Comparison of ENCODE assay signal across 25 mouse cellular contexts in the genomic region with DNA sequence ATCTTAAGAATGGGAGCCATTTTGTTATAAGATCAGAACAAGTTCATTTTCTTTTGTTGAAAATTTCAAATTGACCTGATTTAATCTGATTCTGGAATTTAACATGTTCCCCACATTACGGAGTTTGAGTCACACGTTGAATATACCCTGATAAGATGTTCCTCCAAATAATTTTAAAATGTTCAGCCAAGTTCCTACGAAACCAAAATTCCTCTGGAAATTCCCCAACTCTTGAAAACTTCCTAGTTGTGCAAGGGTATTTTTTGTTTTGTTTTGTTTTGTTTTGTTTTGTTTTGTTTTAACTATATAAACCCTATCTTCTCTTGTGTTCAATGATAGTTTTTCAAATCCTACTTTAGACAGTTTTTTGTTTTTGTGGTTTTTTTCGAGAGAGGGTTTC. TPM values are rescaled to one million over a fixed set of nuclear protein-coding genes. Genes with fewer than 3 reads are reported as not detected.
A peak's percentile ranks its signal among the peaks of the same experiment; 100 is the strongest.
DNase-seq lines count a peak whose midpoint lies in the region; ATAC-seq and TF ChIP-seq lines count a peak whose summit lies in the region.
"Had no signal": no experiment of that assay in that cellular context is flagged by ENCODE, and none has a peak within 500 bp of the region (broad histone marks: within the 10 kb centered on the region; RNA-seq: fewer than 3 reads in every experiment).

No protein-coding gene starts in this region.

- H3K4me3 ChIP-seq in lung, postnatal 0 days (ENCODE audit: low read depth, low read length): no peak overlapping the region
- peak overlapping the region; percentile 57 to 88 (median 57) for H3K4me3 ChIP-seq in CH12.LX (replicated peaks in 1 of 3; ENCODE audit: low read depth in 2 of 3, low read length in 2 of 3, poor library complexity in 1 of 3)
- H3K4me3 ChIP-seq: embryonic facial prominence, embryonic 12.5 days; forebrain, embryonic 12.5 days; hindbrain, embryonic 10.5 days; kidney, embryonic 15.5 days; limb, embryonic 12.5 days had no signal

- peaks cover 84% of the 10 kb centered on the region for H3K79me2 ChIP-seq in CH12.LX (replicated peaks; ENCODE audit: control insufficient read depth, extremely low read depth, insufficient read depth, poor library complexity, severe bottlenecking)

- TF ChIP-seq CTCF in lung, postnatal 0 days (IDR thresholded peaks at IDR 0.05): no peak
- TF ChIP-seq CTCF in CH12.LX (conservative IDR thresholded peaks at IDR 0.05 in 1 of 2, IDR thresholded peaks at IDR 0.05 in 1 of 2; ENCODE audit: low read depth in 2 of 2, low read length in 2 of 2): no peak

- TF ChIP-seq POLR2A in CH12.LX (IDR thresholded peaks at IDR 0.05; ENCODE audit: low read depth, low read length): no peak

- no peaks in the 10 kb centered on the region for H3K9me3 ChIP-seq in lung, postnatal 0 days (ENCODE audit: low read length)
- H3K9me3 ChIP-seq in CH12.LX (replicated peaks; ENCODE audit: low read length): no peaks in the 10 kb centered on the region
- H3K9me3 ChIP-seq: embryonic facial prominence, embryonic 12.5 days; forebrain, embryonic 12.5 days; hindbrain, embryonic 10.5 days; kidney, embryonic 15.5 days; limb, embryonic 12.5 days; megakaryocyte, embryonic 14.5 days had no signal

- 66% methylated on average over 4 of the region's 4 CpGs for WGBS in lung, postnatal 0 days

- TF ChIP-seq EP300 in lung, postnatal 0 days (IDR thresholded peaks at IDR 0.05): no peak
- no peak for TF ChIP-seq EP300 in CH12.LX (IDR thresholded peaks at IDR 0.05; ENCODE audit: low read length)

- H3K27ac ChIP-seq in lung, postnatal 0 days (ENCODE audit: low read length): no peak overlapping the region
- H3K27ac ChIP-seq in CH12.LX (ENCODE audit: insufficient read depth, low read depth): no peak overlapping the region
- H3K27ac ChIP-seq: embryonic facial prominence, embryonic 12.5 days; forebrain, embryonic 12.5 days; hindbrain, embryonic 10.5 days; kidney, embryonic 15.5 days; limb, embryonic 12.5 days had no signal

- H3K36me3 ChIP-seq in lung, postnatal 0 days (ENCODE audit: insufficient read depth, low read length): no peaks in the 10 kb centered on the region
- peaks cover 14 to 32% of the 10 kb centered on the region in 2 experiments for H3K36me3 ChIP-seq in CH12.LX (replicated peaks in 1 of 2; ENCODE audit: control insufficient read depth in 1 of 2, insufficient read depth in 1 of 2, low read length in 1 of 2)

- dilution Hi-C loops in CH12.LX (cut with MboI; ENCODE audit: extremely low pct_ligation_motif_present, extremely low pct_unique_long_range_greater_than_20kb, low sequenced_read_pairs): no loop called here

- peaks cover 3% of the 10 kb centered on the region; the same call in 1 of the 2 replicates for H3K4me1 ChIP-seq in lung, postnatal 0 days (ENCODE audit: insufficient read depth, low read depth, low read length)
- peaks cover 12 to 42% of the 10 kb centered on the region in 2 experiments for H3K4me1 ChIP-seq in CH12.LX (ENCODE audit: control insufficient read depth in 1 of 2, insufficient read depth in 2 of 2)

- H3K4me2 ChIP-seq in lung, postnatal 0 days (replicated peaks; ENCODE audit: low read depth, low read length): no peak overlapping the region
- H3K4me2 ChIP-seq in CH12.LX (ENCODE audit: insufficient read depth, low read depth, poor library complexity, severe bottlenecking): peak overlapping the region; percentile 88
- H3K4me2 ChIP-seq: embryonic facial prominence, embryonic 12.5 days; forebrain, embryonic 12.5 days; kidney, embryonic 15.5 days; limb, embryonic 12.5 days; lung, embryonic 14.5 days had no signal

- ATAC-seq in lung, postnatal 0 days: no peak
- ATAC-seq in megakaryocyte progenitor cell, adult 5-6 weeks (replicated peaks; ENCODE audit: poor library complexity): no peak
- ATAC-seq: hindbrain, embryonic 16.5 days; intestine, embryonic 16.5 days had no signal

- H3K9ac ChIP-seq in lung, postnatal 0 days (replicated peaks; ENCODE audit: low read depth): no peak overlapping the region
- H3K9ac ChIP-seq in CH12.LX (ENCODE audit: insufficient read depth, low read depth): peak overlapping the region; percentile 99; the same call in 1 of the 2 replicates
- H3K9ac ChIP-seq: embryonic facial prominence, embryonic 12.5 days; forebrain, embryonic 12.5 days; kidney, embryonic 15.5 days; limb, embryonic 12.5 days; lung, embryonic 14.5 days had no signal

- DNase-seq in heart, adult 8-10 months (ENCODE audit: low spot score): peak; percentile 72
- no peak for DNase-seq in heart, postnatal 36 days
- peak; percentile 32 for DNase-seq in lung, postnatal 0 days (ENCODE audit: low spot score)
- no peak for DNase-seq in lung, postnatal 4 days
- DNase-seq in CH12.LX (ENCODE audit: extremely low read depth): no peak
- DNase-seq in NIH3T3 (ENCODE audit: low read depth): peak; percentile 28
- DNase-seq: adrenal gland, postnatal 14 days; B cell, adult 2 months; cerebellum, adult 2 months; cerebellum, postnatal 25 days; kidney, postnatal 36 days; layer of hippocampus, postnatal 36 days; lung, embryonic 14.5 days; midbrain, embryonic 14.5 days; thymus, adult 18-20 months; thymus, postnatal 36 days had no signal

- in situ Hi-C loops in CH12.LX (cut with MboI; ENCODE audit: low pct_ligation_motif_present, low pct_unique_long_range_greater_than_20kb, low sequenced_read_pairs): loop anchor here (10.0 kb wide), 1 partner anchor 66 kb away; no protein-coding TSS in a partner anchor

- H3K27me3 ChIP-seq in lung, postnatal 0 days (replicated peaks; ENCODE audit: insufficient read depth, low read length): no peaks in the 10 kb centered on the region
- no peaks in the 10 kb centered on the region for H3K27me3 ChIP-seq in CH12.LX (replicated peaks)
- H3K27me3 ChIP-seq: embryonic facial prominence, embryonic 12.5 days; forebrain, embryonic 12.5 days; kidney, embryonic 15.5 days; limb, embryonic 12.5 days; megakaryocyte, embryonic 14.5 days had no signal

- intact Hi-C loops in heart, postnatal 36 days (cut with DNase I): loop anchor here (10.0 kb wide), 1 partner anchor 114 kb away; no protein-coding TSS in a partner anchor

- TF ChIP-seq RAD21 in CH12.LX (IDR thresholded peaks at IDR 0.05; ENCODE audit: low read depth, low read length): no peak

TF ChIP-seq in CH12.LX, 34 proteins besides CTCF, POLR2A, EP300 and RAD21:
- no peak for TF ChIP-seq PAX5 (IDR thresholded peaks at IDR 0.05; ENCODE audit: low read length)

RNA-seq across cellular contexts. Expression of gene Birc2, which starts 8.2 kb away (rescaled TPM):
- 10 to 100 TPM; 22.5 to 26.4 (median 25.4) TPM for total RNA-seq in heart, adult 8-10 months (2022)
- total RNA-seq in heart, postnatal 36 days (2021): 10 to 100 TPM; 24.8 to 29.1 TPM
- polyA plus RNA-seq in lung, postnatal 0 days (2015; fragmentation: Nextera tagmentation; extraction: Ambion mirVana): 23.6 and 28.6 TPM in 2 replicates
- 59.6 and 94.7 TPM in 2 replicates for total RNA-seq in CH12.LX (2012; rRNA removed)
- total RNA-seq in CH12.LX (2014; rRNA removed): 134 and 158 TPM in 2 replicates
- 41.3 and 43.4 TPM in 2 replicates for polyA plus RNA-seq in CH12.LX (2012; ENCODE audit: insufficient read length, low read depth)
- total RNA-seq in megakaryocyte progenitor cell, adult 5-6 weeks (2015): 32.7 and 36.2 TPM in 2 replicates
- total RNA-seq in megakaryocyte progenitor cell, adult 5-6 weeks (2017): 34.1 and 40.0 TPM in 2 replicates

RNA-seq across cellular contexts. Expression of gene Birc3, which starts 44.3 kb away (rescaled TPM):
- 10 to 100 TPM in 3 of 4 experiments, 1 to 10 TPM in 1; 8.0 to 11.3 (median 10.9) TPM for total RNA-seq in heart, adult 8-10 months (2022)
- total RNA-seq in heart, postnatal 36 days (2021): 1 to 10 TPM; 6.8 to 9.4 TPM
- 23.2 and 31.4 TPM in 2 replicates for polyA plus RNA-seq in lung, postnatal 0 days (2015; fragmentation: Nextera tagmentation; extraction: Ambion mirVana)
- total RNA-seq in CH12.LX (2012; rRNA removed) (51.1 and 67.9 TPM in 2 replicates), CH12.LX (2014; rRNA removed) (75.6 and 80.0 TPM in 2 replicates)
- polyA plus RNA-seq in CH12.LX (2012; ENCODE audit: insufficient read length, low read depth): 67.8 and 73.2 TPM in 2 replicates
- 34.4 and 38.0 TPM in 2 replicates for total RNA-seq in megakaryocyte progenitor cell, adult 5-6 weeks (2015)
- 25.5 and 31.8 TPM in 2 replicates for total RNA-seq in megakaryocyte progenitor cell, adult 5-6 weeks (2017)

Comparison
In these comparisons a context has a peak if more than half of its experiments do, and no peak if none do; other contexts are left out.
1. DNase-seq: peak in heart, adult 8-10 months (single experiment), lung, postnatal 0 days (single experiment) and NIH3T3 (single experiment); none in heart, postnatal 36 days (0 of 2), lung, postnatal 4 days (0 of 2) and CH12.LX (single experiment).